Mouse (Mus musculus): ENCODE results near the gene Itgax.
"Not testable (repeated sequence)": the region's sequence is repeated elsewhere in the genome, so short reads cannot be mapped to it uniquely, and the experiment has no call there.

Gene Itgax

DNA sequence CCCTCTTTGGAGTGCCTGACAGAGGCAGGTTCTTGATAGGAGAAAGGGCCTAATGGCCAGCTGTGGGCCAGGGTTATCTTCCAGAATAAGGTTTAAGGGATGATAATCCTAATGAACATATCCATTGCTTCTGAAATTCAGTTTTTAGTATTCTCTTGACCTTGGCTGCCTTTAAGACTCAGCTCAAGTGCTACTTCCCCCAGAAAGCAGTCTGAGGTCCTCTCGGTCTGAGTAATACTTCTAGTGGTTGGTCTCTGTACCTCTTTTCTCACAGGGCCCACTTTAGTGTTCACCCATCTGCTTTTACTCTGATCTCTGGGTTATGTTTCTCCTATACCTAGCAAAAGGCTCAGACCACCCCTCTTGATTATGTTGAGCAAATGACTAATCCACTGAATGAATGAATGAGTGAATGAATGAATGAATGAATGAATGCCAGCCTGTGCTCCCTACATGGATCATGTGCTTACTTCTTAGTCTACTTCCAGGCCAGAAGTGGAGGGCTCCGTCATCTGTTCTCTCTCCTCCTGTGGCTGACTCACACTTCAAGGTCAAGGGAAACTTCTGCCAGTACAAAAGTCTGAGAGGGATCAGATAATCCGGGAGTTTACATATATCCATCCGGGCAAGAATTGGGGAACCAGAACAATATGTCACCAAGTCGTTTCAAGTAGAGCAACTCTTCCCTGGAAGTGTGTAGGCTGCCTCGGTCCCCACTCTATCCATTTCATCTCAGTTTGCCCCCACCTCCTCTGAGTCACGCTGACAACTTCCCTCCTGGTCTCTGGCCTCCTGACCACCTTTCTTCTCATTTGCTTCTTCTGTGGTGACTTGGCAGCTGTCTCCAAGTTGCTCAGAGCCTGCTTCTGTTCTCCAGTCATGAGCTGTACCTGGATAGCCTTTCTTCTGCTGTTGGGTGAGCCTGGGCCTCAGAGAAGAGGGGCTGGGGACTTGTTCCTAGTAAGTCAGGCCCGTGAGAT lies at the start of gene Itgax:
Itgax (plus strand) TSS at position 807 of the 980 bp plus-strand sequence.
- no peak for DNase-seq

GRCm38 (mm10) chr7:128080012-128080411 lies 49.3 kb upstream of the Itgax start:
- DNase-seq, result no peak

DNA sequence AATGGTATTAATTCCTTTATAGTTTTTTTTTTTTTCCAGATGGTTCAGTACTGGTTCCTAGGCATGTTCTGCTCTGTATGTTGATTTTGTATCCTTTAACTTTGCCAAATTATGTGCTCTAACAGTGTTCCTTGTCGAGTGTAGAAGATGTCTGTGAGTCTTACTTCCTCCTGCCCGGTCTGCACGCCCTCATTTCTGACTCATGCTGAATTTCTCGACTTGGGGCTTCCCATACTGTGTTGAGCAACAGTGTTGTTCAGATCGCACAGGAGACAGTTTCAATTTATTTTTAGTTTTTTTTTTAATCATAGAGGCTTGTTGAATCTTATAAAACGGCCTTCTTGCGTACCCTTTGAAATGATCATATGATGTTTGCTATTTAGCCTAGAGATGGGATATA lies 40.2 kb upstream of the Itgax start:
- DNase-seq, result no peak

- no peak for DNase-seq
These were observed 31.2 kb upstream of the Itgax start for GRCm38 (mm10) chr7:128098135-128098534.

DNA sequence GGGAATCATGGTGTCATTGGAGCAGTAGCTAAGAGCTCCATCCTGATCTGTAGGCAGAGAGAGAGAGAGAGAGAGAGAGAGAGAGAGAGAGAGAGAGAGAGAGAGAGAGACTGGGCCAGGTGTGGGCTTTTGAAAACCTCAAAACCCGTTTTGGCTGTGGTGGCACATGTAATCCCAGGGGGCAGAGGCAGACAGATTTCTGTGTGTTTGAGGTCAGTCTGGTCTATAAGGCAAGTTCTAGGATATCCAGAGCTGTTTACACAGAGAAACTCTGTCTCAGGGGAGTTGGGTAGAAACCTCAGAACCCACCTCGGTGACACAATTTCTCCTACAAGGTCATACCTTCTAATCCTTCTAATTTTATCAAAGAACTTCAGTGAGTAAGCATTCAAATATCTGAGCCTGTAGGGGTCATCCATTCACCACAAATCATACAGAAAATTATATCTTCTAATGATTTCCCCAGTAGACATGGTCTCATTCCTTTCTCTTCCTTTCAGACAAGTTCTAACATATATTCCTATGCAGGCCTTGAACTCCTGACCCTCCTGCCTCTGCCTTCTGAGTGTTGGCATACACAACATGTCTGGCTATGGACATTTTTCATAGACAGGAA lies 28.5 kb upstream of the Itgax start:
- no peak for DNase-seq

- DNase-seq, result no peak
These were observed 24.1 kb upstream of the Itgax start for GRCm38 (mm10) chr7:128105246-128105645.

GRCm38 (mm10) chr7:128107462-128107861 lies 21.9 kb upstream of the Itgax start:
- DNase-seq, result no peak

DNA sequence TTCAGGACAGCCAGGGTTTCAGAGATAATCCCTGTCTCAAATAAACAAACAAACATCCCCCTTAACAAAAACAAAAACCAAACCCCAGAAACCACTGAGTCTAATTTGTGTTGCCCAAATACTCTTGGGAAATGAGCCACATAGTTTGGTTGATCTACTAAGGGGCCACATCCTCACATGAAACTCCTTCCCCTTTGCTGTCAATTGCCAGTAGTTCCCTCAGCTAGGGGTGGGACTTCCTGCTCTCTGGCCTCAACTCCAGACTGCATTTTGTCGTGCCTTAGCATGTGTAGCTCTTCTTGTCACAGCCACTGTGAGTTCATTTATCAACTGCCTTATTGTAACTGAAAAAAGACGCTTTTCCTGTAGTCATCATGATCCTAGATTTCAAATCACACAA lies 19.0 kb upstream of the Itgax start:
- DNase-seq, result no peak

- no peak for DNase-seq
These were observed 17.2 kb upstream of the Itgax start for GRCm38 (mm10) chr7:128112131-128112530.

GRCm38 (mm10) chr7:128114371-128115105 lies 14.8 kb upstream of the Itgax start:
- DNase-seq, result no peak

DNA sequence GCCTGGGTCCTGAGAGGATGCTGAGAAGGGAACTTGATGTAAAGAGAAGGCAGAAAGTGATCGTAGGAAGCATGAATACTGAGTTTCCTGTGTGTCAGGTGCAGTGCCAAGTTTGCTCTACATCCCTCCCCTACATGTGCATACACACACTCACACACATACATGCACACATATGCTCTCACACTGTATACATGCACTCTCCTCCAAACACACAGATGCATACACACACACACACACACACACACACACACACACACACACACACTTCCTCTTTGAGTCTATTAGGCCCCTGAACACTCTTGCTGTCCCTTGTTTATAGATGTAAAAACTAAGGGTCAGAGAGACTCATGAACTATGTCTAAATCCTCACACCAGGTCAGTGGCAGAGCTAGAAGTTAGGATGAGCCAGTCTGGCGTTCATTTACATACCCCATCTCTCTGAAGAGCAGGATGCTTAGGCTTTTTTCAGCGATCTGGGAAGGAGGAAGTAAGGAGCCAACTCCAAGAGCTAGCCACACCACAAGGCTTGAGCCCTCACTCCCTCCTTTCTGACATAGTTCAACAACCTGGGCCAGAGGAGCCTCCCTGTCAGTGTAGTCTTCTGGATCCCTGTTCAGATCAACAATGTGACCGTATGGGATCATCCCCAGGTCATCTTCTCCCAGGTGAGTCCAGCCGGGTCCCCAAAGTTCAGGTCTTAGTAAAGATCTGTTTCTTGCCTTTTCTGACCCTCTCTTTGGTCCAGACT lies 14.0 kb upstream of the Itgax start:
- no peak for DNase-seq

- DNase-seq, result no peak
These were observed 13.0 kb upstream of the Itgax start for GRCm38 (mm10) chr7:128116396-128116795.

GRCm38 (mm10) chr7:128119726-128120490 lies 9.4 kb upstream of the Itgax start:
- no peak for DNase-seq

DNA sequence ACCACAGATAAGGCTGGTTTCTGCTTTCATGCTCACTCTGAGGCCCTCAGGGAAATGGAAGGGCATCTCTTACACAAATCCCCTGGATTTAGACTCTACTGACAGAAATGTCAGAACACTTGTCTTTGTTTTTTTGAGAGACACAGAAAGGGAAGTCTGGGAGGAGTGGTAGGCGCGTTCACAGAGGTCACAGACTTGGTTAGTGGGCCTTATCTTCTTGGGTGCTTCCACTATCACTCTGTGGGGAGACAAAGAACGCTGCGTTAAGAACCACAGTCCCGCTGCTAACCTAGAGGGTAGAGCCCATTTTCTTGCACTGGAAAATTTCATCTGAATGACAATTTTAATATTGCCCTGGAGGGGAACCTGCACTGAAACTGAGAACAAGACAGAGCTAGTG lies 2.8 kb downstream of the Itgax start:
- no peak for DNase-seq

DNA sequence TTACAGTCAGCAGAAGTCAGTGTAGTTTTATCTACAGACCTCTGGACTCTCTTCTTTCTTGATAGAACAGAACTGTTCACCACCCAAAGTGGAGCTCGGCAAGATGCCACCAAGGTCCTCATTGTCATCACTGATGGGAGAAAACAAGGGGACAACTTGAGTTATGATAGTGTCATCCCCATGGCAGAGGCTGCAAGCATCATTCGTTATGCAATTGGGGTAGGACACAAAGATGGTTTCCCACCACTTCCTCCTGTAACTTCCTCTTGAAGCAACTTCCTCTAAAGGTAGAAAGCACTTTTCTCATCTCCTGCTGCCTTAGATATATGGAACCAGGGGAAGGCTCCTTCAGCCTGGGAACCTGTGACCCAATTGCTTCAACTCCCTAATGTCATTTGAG lies 4.2 kb downstream of the Itgax start:
- DNase-seq, result no peak

GRCm38 (mm10) chr7:128136927-128137326 lies 7.6 kb downstream of the Itgax start:
- DNase-seq, result no peak

- no peak for DNase-seq
These were observed 10.3 kb downstream of the Itgax start for GRCm38 (mm10) chr7:128139611-128140010.

DNA sequence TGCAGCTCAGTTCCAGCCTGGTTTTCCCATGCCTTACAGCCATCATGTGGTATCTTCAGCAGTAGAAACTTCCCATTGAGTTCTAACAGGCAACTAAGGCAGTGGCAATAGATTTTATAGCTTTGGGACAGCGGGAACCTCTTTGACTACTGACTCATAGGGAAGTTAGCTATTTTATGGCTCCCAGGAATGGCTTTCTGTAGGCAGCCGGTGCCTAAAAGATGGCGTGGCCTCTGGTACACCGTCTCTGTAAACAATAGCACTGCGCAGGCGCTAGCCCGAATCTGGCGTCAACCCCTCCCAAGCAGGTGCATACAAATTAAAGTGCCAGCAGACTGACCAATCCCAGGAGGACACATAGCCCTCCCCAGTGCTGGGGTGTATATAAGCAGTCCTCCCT lies 21.6 kb downstream of the Itgax start:
- no peak for DNase-seq

DNA sequence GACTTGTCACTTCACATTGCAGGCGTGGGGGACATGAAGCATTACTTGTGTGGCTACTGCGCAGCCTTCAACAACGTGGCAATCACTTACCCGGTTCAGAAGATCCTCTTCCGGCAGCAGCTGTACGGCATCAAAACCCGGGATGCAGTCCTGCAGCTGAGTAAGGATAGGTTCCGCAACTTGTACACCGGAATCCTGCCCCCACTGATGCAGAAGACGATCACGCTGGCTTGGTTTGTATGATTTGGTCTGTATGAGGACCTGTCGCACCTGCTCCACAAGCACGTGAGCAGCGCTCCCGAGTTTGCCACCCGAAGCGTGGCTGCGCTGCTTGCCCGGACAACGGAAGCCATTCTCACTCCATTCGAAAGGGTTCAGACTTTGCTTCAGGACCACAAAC lies 24.7 kb downstream of the Itgax start, which contains the start of gene Itgad:
Itgad (plus strand) TSS at position 301 of the 400 bp plus-strand sequence.
- DNase-seq, result no peak

DNA sequence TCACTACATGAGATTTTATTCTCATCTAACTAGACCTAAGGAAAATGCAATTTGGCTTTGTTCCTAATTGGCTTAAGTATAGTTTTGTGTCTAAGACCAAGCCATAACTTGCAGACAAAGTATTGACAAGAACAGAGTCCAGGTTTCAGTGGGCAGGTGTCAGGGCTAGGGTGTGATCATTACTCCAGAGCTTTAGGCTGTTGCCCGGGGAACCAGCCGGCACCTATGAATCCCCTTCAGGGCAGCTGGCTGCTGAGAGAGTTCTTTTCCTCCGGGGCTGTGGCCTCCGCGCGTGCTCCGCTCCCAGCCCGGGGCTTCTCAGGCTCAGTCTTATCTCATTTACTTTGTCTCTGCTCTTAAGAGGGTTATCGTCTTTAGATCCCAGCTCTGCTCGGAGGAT lies 25.6 kb downstream of the Itgax start:
- no peak for DNase-seq

GRCm38 (mm10) chr7:128158688-128159354 lies 29.5 kb downstream of the Itgax start:
- DNase-seq, result not testable (repeated sequence)

All from kidney, postnatal 25 days (tissue).